Mouse (Mus musculus) gastrocnemius, postnatal 14 days (tissue): ENCODE data around the gene Clec4a2. TPM values are rescaled to one million over a fixed set of nuclear protein-coding genes. Genes with fewer than 3 reads are reported as not detected.
"Not testable (repeated sequence)": the region's sequence is repeated elsewhere in the genome, so short reads cannot be mapped to it uniquely, and the experiment has no call there.

Source experiments
- DNase-seq: peaks from one replicate; pipeline ENCODE4 v3.0.0; 2021; ENCODE audit warnings: mixed read lengths
- intact Hi-C: fragments of 180-260 bp; cut with DNase I; formaldehyde crosslinking; loops from one replicate; pipeline ENCODE4 v1.15.1; 2025; ENCODE audit warnings: low total_unique reads
- long read RNA-seq, 2 experiments: library from polyadenylated mRNA; stranded (forward); transcript quantifications; one replicate each; pipeline ENCODE4 v2.0.0; 2021
- total RNA-seq, 2 experiments: library from RNA; stranded (reverse); gene quantifications; 2 replicates each; pipeline ENCODE4 v1.2.3; 2021

Gene Clec4a2
- total RNA-seq = 1 to 10 TPM in 1 of 2 experiments, under 1 TPM in 1; 0.93 to 1.9 TPM
- long read RNA-seq, experiment 1 = 0 reads
- long read RNA-seq, experiment 2 = 0 reads

DNA sequence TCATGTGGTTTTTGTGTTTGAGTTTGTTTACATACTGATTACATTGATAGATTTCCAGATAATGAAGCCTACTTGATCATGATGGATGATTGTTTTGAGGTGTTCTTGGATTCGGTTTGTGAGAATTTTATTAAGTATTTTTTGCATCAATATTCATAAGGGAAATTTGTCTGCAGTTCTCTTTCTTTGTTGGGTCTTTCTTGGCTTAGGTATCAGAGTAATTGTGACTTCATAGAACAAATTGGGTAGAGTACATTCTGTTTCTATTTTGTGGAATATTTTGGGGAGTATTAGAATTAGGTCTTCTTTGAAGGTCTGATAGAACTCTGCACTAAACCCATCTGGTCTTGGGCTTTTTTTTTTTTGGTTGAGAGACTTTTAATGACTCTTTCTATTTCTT is at the start of gene Clec4a2:
TSS of gene Clec4a2 (plus strand) at position 301 of the 400 bp plus-strand sequence.
- DNase-seq, intact Hi-C loops: not testable (repeated sequence)

DNA sequence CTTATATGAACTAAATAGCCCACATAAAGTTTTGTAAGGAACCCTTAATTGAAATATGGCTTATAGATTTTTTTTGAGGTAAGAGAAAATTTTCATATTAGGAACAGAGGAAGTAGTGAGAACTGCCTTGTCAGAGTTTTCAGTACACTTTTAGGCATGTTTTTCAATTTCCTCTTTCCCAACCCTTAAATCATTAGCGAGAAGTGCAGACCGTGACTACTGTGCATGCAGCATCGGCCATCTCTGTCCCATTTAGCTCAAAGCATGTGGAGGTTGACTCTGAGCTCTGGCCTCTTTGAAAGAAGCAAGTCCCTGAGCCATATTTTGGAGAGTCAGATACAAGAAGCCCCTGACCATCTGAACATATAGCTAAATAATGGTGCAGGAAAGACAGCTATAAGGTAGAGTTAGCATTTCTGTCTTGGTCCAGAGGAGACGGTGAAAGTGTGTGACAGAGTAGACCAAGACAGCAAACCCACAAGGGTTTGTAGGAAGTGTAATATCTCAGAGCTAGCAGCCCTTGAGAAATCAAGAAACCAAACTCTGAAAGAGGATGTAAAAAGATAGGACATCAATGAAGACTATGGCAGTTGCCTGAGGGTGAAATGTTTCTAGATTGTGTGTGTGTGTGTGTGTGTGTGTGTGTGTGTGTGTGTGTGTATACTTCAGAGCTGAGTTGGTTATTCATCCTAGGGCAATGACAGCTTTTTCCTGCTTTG is 10.9 kb upstream of the Clec4a2 start:
- intact Hi-C loops = no loop called here
- DNase-seq = no peak

DNA sequence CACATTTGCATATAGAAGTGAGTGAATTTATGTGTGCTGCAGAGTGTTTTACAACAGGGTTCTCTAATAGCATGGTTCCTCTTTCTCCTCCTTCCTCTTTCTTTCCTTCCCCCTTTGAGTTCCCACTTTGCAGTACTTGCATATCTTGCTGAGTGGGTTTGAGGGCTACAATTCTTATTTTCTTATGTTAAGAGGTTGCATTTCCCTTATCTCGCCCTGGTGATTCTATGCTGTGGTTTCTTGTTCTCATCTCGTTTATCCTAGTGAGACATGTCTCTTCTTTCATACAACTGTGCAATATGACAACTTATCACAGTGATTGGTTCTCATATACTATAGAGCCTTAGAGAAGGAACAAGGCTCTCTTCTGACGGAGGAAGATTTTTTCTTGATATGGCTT is 17.0 kb downstream of the Clec4a2 start:
- no peak for DNase-seq

DNA sequence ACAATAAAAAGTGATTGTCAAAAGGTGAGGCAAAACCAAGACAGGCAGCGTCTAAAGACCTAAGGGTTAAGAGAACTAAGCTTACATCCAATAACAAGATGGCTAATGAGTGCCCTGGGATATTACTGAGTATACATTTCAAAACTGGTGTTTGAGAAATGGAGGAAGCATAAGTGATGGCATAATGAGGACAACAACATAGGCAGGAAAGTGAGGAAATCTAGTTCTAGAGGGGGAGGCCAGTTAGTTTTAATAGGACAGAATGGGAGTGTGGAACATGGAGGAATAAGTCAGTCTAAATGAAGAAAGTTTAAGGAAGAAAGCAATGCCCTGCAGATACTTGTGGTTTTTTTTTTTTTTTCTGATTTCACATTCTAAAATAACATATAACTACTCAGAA is 20.9 kb downstream of the Clec4a2 start:
- intact Hi-C loops = no loop called here
- DNase-seq = no peak

More for the DNA sequence above, 17.0 kb downstream of the Clec4a2 start:
- intact Hi-C loops = no loop called here

DNA sequence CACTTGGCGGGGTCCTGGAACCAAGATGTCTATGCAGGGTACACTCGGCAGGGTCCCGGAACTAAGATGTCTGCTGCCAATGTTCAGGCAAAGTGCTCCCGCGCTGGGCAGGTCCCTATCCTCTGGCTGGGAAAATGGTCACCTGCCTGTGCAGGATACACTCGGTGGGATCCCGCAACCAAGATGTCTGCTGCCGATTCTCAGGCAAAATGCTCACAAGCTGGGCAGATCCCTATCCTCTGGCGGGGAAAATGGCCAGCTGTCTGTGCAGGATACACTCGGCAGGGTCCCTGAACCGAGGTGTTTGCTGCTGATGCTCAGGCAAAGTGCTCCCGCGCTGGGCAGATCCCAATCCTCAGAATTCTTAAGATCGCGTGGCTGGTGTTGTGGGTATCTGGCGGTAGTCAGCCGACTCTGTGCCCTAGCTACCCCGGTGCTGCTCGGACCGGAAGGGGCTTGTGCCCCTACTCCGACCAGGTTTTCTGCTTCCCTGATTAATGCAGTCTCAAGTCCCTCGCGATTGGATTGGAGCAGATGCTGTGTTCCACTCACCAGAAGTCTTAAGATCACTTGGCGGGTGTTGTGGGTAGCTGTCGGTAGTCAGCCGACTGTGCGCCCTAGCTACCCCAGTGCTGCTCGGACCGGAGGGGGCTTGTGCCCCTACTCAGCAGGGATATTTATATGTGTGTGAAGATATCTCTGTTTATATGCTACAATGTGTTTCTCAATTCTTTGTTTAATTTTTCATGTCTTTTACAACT is 31.7 kb downstream of the Clec4a2 start:
- intact Hi-C loops, DNase-seq: not testable (repeated sequence)

DNA sequence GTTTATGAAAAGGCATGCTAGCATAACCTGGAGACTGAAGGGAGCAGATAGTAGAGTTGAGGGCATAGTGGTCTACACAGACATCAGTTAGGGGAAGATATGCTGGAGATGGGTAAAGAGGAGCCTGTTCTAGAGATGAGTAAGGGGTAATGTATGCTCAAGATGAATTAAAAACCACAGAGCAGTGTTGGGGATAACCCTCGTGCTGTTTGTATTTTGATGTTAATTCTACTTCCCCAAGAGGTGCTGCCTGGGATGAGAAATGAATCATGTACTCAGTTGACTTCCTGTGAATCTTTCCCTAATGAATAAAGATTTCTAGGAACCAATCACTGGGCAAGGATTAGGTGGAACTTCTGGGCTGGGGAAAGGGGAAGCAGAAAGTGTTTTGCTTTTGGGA is 63.9 kb downstream of the Clec4a2 start:
- no peak for DNase-seq
- intact Hi-C loops = no loop called here

DNA sequence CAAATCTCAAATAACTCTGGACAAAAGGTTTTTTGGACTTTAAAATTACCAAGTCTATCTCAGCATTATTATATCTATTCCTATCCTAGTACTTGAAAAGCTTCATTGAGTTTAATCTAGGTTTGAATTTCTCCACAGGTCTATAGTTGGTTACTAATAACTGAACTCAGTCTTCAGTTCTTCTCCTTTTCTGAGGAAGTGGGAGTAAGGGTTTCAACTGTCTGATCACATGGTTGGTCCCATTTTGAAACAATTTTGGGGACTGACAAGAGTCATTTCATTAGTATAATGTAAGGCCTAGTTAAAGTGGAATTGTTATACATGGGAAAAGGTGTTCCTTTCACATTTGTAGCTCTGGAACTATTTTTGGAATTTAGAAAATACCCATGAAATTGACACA is 64.8 kb downstream of the Clec4a2 start:
- no peak for DNase-seq
- intact Hi-C loops = no loop called here

DNA sequence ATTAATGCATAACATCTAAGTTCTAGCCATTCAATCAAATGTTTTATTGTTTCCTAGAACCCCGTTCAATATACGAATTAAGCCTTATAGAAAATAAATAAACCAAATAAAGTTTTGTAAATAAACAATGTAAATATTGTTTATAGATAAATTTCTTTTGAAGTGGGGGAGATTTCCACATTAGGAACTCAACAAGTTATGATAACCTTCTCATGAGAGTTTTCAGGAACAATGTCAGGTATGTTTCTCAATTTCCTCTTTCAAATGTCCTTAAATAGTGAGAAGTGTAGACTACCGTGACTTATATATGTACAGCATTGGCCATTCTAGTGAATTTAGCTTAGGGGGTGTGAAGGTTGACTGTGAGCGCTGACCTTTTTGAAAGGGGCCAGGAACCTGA is 66.4 kb downstream of the Clec4a2 start, which contains the start of gene Clec4b2:
TSS of gene Clec4b2 (plus strand) at position 301 of the 400 bp plus-strand sequence.
- intact Hi-C loops = no loop called here

DNA sequence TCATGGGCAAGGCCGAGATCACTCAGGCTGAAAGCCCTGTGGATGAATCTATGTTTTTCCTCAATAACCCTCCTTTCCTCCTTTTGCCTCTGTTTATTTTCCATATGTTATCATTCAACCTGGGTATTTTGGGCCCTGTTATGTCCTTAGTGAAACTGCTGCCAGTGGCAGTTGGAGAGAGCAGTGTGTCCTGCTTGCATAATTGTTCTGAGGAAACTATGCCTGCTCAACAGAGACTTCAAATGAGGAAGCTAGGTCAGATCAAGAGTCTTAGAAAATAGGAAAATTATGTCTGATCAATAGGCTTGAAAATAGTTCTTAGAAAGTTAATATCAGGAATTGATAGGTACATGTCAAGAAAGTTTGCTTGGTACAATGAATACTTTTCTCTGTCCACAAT is 69.3 kb downstream of the Clec4a2 start:
- DNase-seq = no peak
- intact Hi-C loops = no loop called here

More for the DNA sequence above, 66.4 kb downstream of the Clec4a2 start, which contains the start of gene Clec4b2:
- no peak for DNase-seq

DNA sequence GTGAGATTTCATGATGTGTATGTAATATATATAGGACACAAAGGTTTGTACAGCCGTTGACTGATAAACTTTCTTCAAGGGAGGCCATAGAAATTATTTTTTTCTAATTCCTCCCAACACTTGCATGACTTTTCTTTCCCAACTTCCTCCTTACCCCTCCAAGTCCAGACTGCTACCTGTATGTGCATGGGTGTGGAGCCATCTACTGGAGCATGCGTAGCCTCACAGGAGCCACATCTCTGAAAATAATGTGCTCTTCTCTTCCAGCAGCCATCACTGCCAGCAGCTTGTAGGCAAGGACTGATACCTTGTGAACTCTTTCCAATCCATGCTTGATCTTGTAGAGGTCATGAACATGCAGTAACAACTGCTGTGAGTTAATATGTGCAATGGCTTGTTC is 78.6 kb downstream of the Clec4a2 start:
- intact Hi-C loops, DNase-seq: not testable (repeated sequence)

Other genes starting within 250 kb of the Clec4a2 start
- gene Necap1, start 232.0 kb upstream of the Clec4a2 start, total RNA-seq = 10 to 100 TPM; 19.0 to 23.6 TPM
- gene Clec4a1, start 184.6 kb upstream of the Clec4a2 start, total RNA-seq = 1 to 10 TPM; 1.3 to 2.8 TPM
- 1 to 10 TPM; 1.7 to 2.6 TPM for gene Clec4a3, start 153.9 kb upstream of the Clec4a2 start, total RNA-seq
- gene Clec4a4, start 116.1 kb upstream of the Clec4a2 start, total RNA-seq = not detected
- not detected for gene Clec4b1, start 56.5 kb upstream of the Clec4a2 start, total RNA-seq
- gene Clec4b2, start 66.5 kb downstream of the Clec4a2 start, total RNA-seq = not detected
- 1 to 10 TPM in 1 of 2 experiments, under 1 TPM in 1; 0.35 to 1.1 TPM for gene Clec4n, start 123.4 kb downstream of the Clec4a2 start, total RNA-seq
- not detected for gene Clec4d, start 155.7 kb downstream of the Clec4a2 start, total RNA-seq
- not detected for gene Clec4e, start 183.4 kb downstream of the Clec4a2 start, total RNA-seq
- gene Vmn2r19, start 201.9 kb downstream of the Clec4a2 start, total RNA-seq = not detected